Mouse (Mus musculus) megakaryocyte, embryonic 14.5 days (primary cell): ENCODE measurements around the gene Rbm33.

ENCODE experiments used
- FLI1 ChIP-seq: IDR thresholded peaks from 2 replicates; pipeline ENCODE4 v1.6.1; 2012; ENCODE audit warnings: low read length, inconsistent platforms, mixed read lengths
- GATA1 ChIP-seq: IDR thresholded peaks from 3 replicates; pipeline ENCODE4 v1.6.1; 2012; ENCODE audit warnings: mixed read lengths, low read length, inconsistent platforms, borderline replicate concordance

DNA sequence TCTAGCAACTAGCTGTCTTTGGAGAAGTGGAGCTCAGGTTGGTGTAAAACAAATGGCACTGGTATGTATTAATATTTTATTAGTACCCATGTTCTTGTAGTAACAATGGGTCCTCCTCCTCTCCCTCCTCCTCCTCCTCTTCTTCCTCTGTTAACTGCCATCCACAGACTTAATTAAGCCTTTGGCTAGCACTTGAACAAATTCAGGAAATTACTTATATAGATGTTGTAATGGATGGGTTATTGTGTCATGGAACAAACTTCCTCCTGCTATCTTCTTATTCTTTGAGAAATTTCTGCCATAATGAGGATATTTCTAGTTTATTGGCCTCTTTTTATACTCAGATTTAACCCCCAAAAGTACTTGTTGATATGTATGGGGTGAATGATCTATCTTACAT lies 60.4 kb downstream of the Rbm33 start:
- TF ChIP-seq FLI1 (no peak), GATA1 (no peak)
